Mouse (Mus musculus) heart, postnatal 0 days (tissue): Measurements from ENCODE around the gene Ppp1r12b.

Experiments used
- CTCF ChIP-seq: IDR thresholded peaks from 2 replicates; pipeline ENCODE4 v1.5.1; 2016; ENCODE audit warnings: antibody characterized with exemption, control low read depth, low read depth
- EP300 ChIP-seq: IDR thresholded peaks from 2 replicates; pipeline ENCODE4 v1.6.1; 2016; ENCODE audit warnings: antibody characterized with exemption, low read depth

- TF ChIP-seq CTCF (no peak), EP300 (no peak)
Measured at GRCm38 (mm10) chr1:134940863-134941262, 14.9 kb downstream of the Ppp1r12b start.
